Mouse (Mus musculus) heart, postnatal 0 days (tissue): ENCODE measurements at regions not wholly inside any gene's neighbourhood (a gene's known extent, or its start where the extent isn't known, plus 50 kb on each side); places are given as distances from the start of the nearest gene placed in this dataset.

Experiments
- CTCF ChIP-seq: IDR thresholded peaks from 2 replicates; pipeline ENCODE4 v1.5.1; 2016; ENCODE audit warnings: antibody characterized with exemption, control low read depth, low read depth
- EP300 ChIP-seq: IDR thresholded peaks from 2 replicates; pipeline ENCODE4 v1.6.1; 2016; ENCODE audit warnings: antibody characterized with exemption, low read depth

DNA sequence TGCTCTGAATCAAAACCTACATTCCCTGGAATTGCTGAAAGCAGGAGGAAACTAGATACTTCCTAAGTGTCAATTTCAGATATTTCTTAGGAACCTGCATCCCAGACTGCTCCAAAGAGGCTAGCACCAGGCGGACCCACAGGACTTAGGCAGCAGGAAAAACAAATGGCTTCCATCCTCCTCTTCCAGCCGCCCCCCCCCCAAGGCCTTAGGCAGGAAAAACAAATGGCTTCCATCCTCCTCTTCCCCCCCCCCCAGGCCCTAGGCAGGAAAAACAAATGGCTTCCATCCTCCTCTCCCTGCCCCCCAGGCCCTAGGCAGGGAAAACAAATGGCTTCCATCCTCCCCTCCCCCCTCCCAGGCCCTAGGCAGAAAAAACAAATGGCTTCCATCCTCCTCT lies 64.5 kb upstream of the Nap1l2 start:
- no peak for TF ChIP-seq CTCF
- no peak for TF ChIP-seq EP300
